Comparison of ENCODE assay signal across 11 mouse cellular contexts in genomic region chr9:57969736-57970495, GRCm38 (mm10). TPM values are rescaled to one million over a fixed set of nuclear protein-coding genes. Genes with fewer than 3 reads are reported as not detected.
DNase-seq lines count a peak whose midpoint lies in the region.
"Had no signal": no experiment of that assay in that cellular context is flagged by ENCODE, and none has a peak within 500 bp of the region (broad histone marks: within the 10 kb centered on the region; RNA-seq: fewer than 3 reads in every experiment).

No protein-coding gene starts in this region.

- 0 out of 2 replicates have a peak overlapping the region, but pooled peaks have one; percentile 37 for H3K27ac ChIP-seq in embryonic facial prominence, embryonic 10.5 days (replicated peaks)

- no peaks in the 10 kb centered on the region for H3K36me3 ChIP-seq in embryonic facial prominence, embryonic 10.5 days (replicated peaks)

- H3K27me3 ChIP-seq in embryonic facial prominence, embryonic 10.5 days (replicated peaks; ENCODE audit: low read depth, poor library complexity, severe bottlenecking) = no peaks in the 10 kb centered on the region
- H3K27me3 ChIP-seq: Patski had no signal

- 73% methylated on average over 11 of the region's 11 CpGs for WGBS in embryonic facial prominence, embryonic 10.5 days

- H3K4me3 ChIP-seq in embryonic facial prominence, embryonic 10.5 days = no peak overlapping the region

- DNase-seq in adrenal gland, postnatal 14 days = peak; percentile 50
- DNase-seq in adrenal gland, postnatal 4 days (ENCODE audit: low spot score in 2 of 2) = no peak
- DNase-seq in kidney, postnatal 14 days = peak; percentile 38
- no peak for DNase-seq in kidney, postnatal 4 days
- no peak for DNase-seq in embryonic facial prominence, embryonic 10.5 days (ENCODE audit: low spot score)
- DNase-seq in lung, postnatal 10 days = peak; percentile 55
- DNase-seq in embryo, embryonic 10.5 days (ENCODE audit: low spot score) = no peak
- no peak for DNase-seq in frontal cortex, adult 2 months (ENCODE audit: extremely low spot score in 1 of 2, low spot score in 1 of 2)
- DNase-seq: embryo, embryonic 11 days; lung, embryonic 14.5 days had no signal

- no peaks in the 10 kb centered on the region for H3K9me3 ChIP-seq in embryonic facial prominence, embryonic 10.5 days

- peaks cover 47% of the 10 kb centered on the region for H3K4me1 ChIP-seq in embryonic facial prominence, embryonic 10.5 days

RNA-seq across cellular contexts. Expression of gene Sema7a, which starts 30.0 kb away (rescaled TPM):
- 18.4 and 23.5 TPM in 2 replicates for total RNA-seq in adrenal gland, postnatal 14 days (2021)
- total RNA-seq in adrenal gland, postnatal 4 days (2021) = 10 to 100 TPM; 15.1 to 16.1 TPM
- polyA plus RNA-seq in embryonic facial prominence, embryonic 10.5 days (2016; fragmentation: Nextera tagmentation; extraction: Ambion mirVana) = 0.08 and 0.25 TPM in 2 replicates
- 76.6 and 95.2 TPM in 2 replicates for polyA plus RNA-seq in frontal cortex, adult 2 months (2012; rRNA removed)

RNA-seq across cellular contexts. Expression of gene Cyp11a1, which starts 36.3 kb away (rescaled TPM):
- total RNA-seq in adrenal gland, postnatal 14 days (2021) = 2,863 and 3,093 TPM in 2 replicates
- total RNA-seq in adrenal gland, postnatal 4 days (2021) = 1,000 to 10,000 TPM; 2,307 to 2,341 TPM
- not detected in 2 replicates for polyA plus RNA-seq in embryonic facial prominence, embryonic 10.5 days (2016; fragmentation: Nextera tagmentation; extraction: Ambion mirVana)
- polyA plus RNA-seq in frontal cortex, adult 2 months (2012; rRNA removed) = 5.5 and 6.1 TPM in 2 replicates

RNA-seq across cellular contexts. Expression of gene Ubl7, which starts 59.1 kb away (rescaled TPM):
- total RNA-seq in adrenal gland, postnatal 14 days (2021) = 71.6 and 82.1 TPM in 2 replicates
- 10 to 100 TPM; 78.8 to 85.3 TPM for total RNA-seq in adrenal gland, postnatal 4 days (2021)
- polyA plus RNA-seq in embryonic facial prominence, embryonic 10.5 days (2016; fragmentation: Nextera tagmentation; extraction: Ambion mirVana) = 118 and 130 TPM in 2 replicates
- 118 and 126 TPM in 2 replicates for polyA plus RNA-seq in frontal cortex, adult 2 months (2012; rRNA removed)

Comparison
In these comparisons a context has a peak if more than half of its experiments do, and no peak if none do; other contexts are left out.
1. DNase-seq: peak in adrenal gland, postnatal 14 days (single experiment), kidney, postnatal 14 days (single experiment) and lung, postnatal 10 days (single experiment); none in adrenal gland, postnatal 4 days (0 of 2), kidney, postnatal 4 days (0 of 2), embryonic facial prominence, embryonic 10.5 days (single experiment), embryo, embryonic 10.5 days (single experiment) and frontal cortex, adult 2 months (0 of 2).